Mouse (Mus musculus) brain, embryonic 14.5 days (tissue): ENCODE measurements around the gene Ppfibp2.

Source experiments
- CTCF ChIP-seq: fragments of 200-500 bp; IDR thresholded peaks from 2 replicates; pipeline ENCODE4 v1.5.1; 2012; ENCODE audit warnings: inconsistent platforms, mild to moderate bottlenecking, moderate library complexity, borderline replicate concordance; ENCODE audit not compliant: insufficient read depth, insufficient read length; ENCODE audit errors: extremely low read depth
- POLR2A ChIP-seq: fragments of 200-500 bp; IDR thresholded peaks from 2 replicates; pipeline ENCODE4 v1.6.1; 2012; ENCODE audit warnings: mild to moderate bottlenecking, inconsistent platforms, borderline replicate concordance; ENCODE audit not compliant: poor library complexity, insufficient read depth, insufficient read length, severe bottlenecking; ENCODE audit errors: extremely low read depth

GRCm38 (mm10) chr7:107642586-107643275 lies 47.7 kb downstream of the Ppfibp2 start:
- TF ChIP-seq CTCF (no peak), POLR2A (no peak)
